Mouse (Mus musculus) Patski (cell line): Measurements from ENCODE around the gene Rubcnl. TPM values are rescaled to one million over a fixed set of nuclear protein-coding genes. Genes with fewer than 3 reads are reported as not detected.
A peak's percentile ranks its signal among the peaks of the same experiment; 100 is the strongest.

Source experiments
- ATAC-seq: fragments of 100-300 bp; one replicate; pipeline ENCODE4 v1.8.0; 2021
- CTCF ChIA-PET: fragments of 350-600 bp; sonication (Branson Sonifier 250); formaldehyde crosslinking; loops from one replicate; lab custom pipeline; 2022; ENCODE audit warnings: inconsistent platforms; lab: Charles Lee
- POLR2A ChIA-PET: fragments of 350-600 bp; sonication (Branson Sonifier 250); formaldehyde crosslinking; loops from one replicate; lab custom pipeline; 2022; ENCODE audit warnings: antibody characterized with exemption, inconsistent platforms; lab: Charles Lee
- DNase-seq: peaks from one replicate; pipeline ENCODE4 v3.0.0-alpha.2; 2011; ENCODE audit warnings: low read depth, low spot score
- H3K27me3 ChIP-seq: fragments of 371-371 bp; one replicate; pipeline ENCODE4 v1.5.1; 2021
- CTCF ChIP-seq: fragments of 100-300 bp; IDR thresholded peaks from one replicate; pipeline ENCODE4 v1.5.1; 2021
- in situ Hi-C: fragments of 300-500 bp; cut with MboI; formaldehyde crosslinking; loops from 3 replicates; pipeline ENCODE4 v1.11.1; 2018; ENCODE audit warnings: low pct_unique_long_range_greater_than_20kb, mixed read lengths
- polyA plus RNA-seq: library from polyadenylated mRNA; unstranded; gene quantifications from one replicate; pipeline ENCODE4 v1.2.3, GENCODE M21; 2021

The Rubcnl gene
- polyA plus RNA-seq, 1 experiment from 2014 or later, result 0.59 TPM

GRCm38 (mm10) chr14:74989322-74989721 lies 26.5 kb upstream of the Rubcnl start:
- in situ Hi-C loops, result no loop called here
- no peak for DNase-seq
- no peak for ATAC-seq
- ChIA-PET CTCF (interaction anchor here (1.8 to 2.6 kb wide), 2 partner anchors 26 to 230 kb away, joined by 3 to 13 read pairs; partner anchors contain the start of gene Rubcnl), POLR2A (interaction anchor here (0.7 kb wide), 1 partner anchor 70 kb away, joined by 3 read pairs; no protein-coding TSS in a partner anchor)
- TF ChIP-seq CTCF, result no peak
- no peaks in the 10 kb centered on the region for H3K27me3 ChIP-seq

DNA sequence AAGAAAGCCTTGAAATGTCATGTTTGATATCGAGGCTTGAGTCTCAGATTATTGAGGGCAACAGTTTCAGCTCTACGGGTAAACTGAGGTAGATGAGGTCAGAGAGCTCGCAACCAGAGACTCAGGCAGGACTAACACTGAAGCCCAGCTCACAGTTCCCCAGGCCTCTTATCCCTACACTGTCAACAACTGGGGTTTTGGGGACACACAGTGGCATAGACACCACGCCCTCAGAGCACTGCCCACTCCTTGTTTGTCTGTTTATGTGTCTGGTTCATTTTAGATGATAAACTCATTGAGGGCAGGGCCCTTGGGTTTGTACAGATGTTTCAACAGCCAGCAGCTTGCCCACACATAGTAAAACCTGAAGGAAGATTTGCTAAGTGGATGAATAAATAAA lies 25.9 kb upstream of the Rubcnl start:
- ChIA-PET CTCF (interaction anchor here (1.0 to 2.6 kb wide), 11 partner anchors 9 to 237 kb away, joined by 3 to 13 read pairs (median 4); partner anchors contain the start of gene Rubcnl), POLR2A (interaction anchor here (0.7 kb wide), 1 partner anchor 215 kb away, joined by 3 read pairs; no protein-coding TSS in a partner anchor)
- no peak for TF ChIP-seq CTCF
- in situ Hi-C loops, result loop anchor here (5.0 to 10.0 kb wide), 2 partner anchors 228 to 345 kb away; partner anchors contain the start of gene Htr2a
- ATAC-seq (no peak), DNase-seq (no peak)
- H3K27me3 ChIP-seq, result no peaks in the 10 kb centered on the region

GRCm38 (mm10) chr14:74990504-74990903 lies 25.3 kb upstream of the Rubcnl start:
- DNase-seq (peak; percentile 12), ATAC-seq (no peak)
- in situ Hi-C loops, result loop anchor here (5.0 to 10.0 kb wide), 2 partner anchors 228 to 346 kb away; partner anchors contain the start of gene Htr2a
- TF ChIP-seq CTCF, result peak; percentile 52
- ChIA-PET POLR2A (interaction anchor here (0.6 kb wide), 1 partner anchor 321 kb away, joined by 3 read pairs; no protein-coding TSS in a partner anchor), CTCF (interaction anchor here (0.6 to 2.6 kb wide), 13 partner anchors 9 to 238 kb away, joined by 3 to 13 read pairs (median 4); partner anchors contain the start of gene Rubcnl)
- H3K27me3 ChIP-seq, result no peaks in the 10 kb centered on the region

DNA sequence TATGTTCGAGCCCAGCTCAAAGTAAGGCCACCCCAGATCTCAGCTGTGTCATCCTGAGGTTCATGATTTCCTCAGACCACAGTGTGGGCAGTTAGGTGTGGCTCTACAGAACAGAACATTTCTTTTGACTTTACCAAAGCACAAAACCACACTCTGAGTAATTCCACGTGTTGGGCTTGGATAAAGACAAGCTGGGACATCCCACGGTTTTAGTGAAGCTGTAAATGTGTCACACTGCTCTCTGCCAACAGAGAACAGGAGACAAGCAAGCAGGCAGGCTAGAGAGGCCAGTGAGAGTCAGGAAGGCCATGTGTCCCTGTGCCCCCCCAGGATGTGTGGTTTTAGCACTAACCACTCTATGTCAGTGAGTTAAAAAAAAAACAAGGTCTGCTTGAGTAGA lies 19.3 kb upstream of the Rubcnl start:
- ChIA-PET POLR2A (interaction anchor here (0.6 kb wide), 1 partner anchor 416 kb away, joined by 3 read pairs; no protein-coding TSS in a partner anchor), CTCF (interaction anchor here (1.2 kb wide), 2 partner anchors 14 to 15 kb away, joined by 3 read pairs; no protein-coding TSS in a partner anchor)
- DNase-seq (no peak), ATAC-seq (peak; percentile 61)
- TF ChIP-seq CTCF, result no peak
- in situ Hi-C loops, result loop anchor here (10.0 kb wide), 1 partner anchor 352 kb away; the partner anchor contains the start of gene Htr2a
- no peaks in the 10 kb centered on the region for H3K27me3 ChIP-seq

DNA sequence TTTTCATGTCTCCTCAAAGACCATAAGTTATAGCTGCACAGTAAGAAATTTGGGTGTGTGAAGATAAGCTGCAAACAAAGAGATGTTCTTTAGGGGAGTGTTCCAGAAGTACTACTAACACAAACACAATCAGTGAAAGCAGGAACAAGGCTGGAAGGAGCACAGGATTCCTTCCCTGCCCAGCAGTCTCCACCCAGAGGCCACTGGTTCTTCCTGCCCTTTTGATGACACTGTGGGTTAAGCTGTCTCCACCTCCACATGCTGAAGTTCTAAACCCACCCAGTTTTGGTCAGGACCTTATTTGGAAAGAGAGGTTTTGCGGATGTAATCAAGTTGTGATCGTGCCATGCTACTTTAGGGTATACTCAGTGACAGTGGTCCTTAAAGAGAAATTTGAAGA lies 18.8 kb upstream of the Rubcnl start:
- DNase-seq, result no peak
- POLR2A ChIA-PET, result no interaction called here
- TF ChIP-seq CTCF, result no peak
- in situ Hi-C loops, result loop anchor here (10.0 kb wide), 1 partner anchor 352 kb away; the partner anchor contains the start of gene Htr2a
- CTCF ChIA-PET, result interaction anchor here (1.2 kb wide), 2 partner anchors 14 to 15 kb away, joined by 3 read pairs; no protein-coding TSS in a partner anchor
- no peak for ATAC-seq
- no peaks in the 10 kb centered on the region for H3K27me3 ChIP-seq

- in situ Hi-C loops, result no loop called here
- no peaks in the 10 kb centered on the region for H3K27me3 ChIP-seq
- ATAC-seq, result peak; percentile 72
- CTCF ChIA-PET, result interaction anchor here (1.0 kb wide), 1 partner anchor 14 kb away, joined by 3 read pairs; the partner anchor contains the start of gene Rubcnl
- POLR2A ChIA-PET, result no interaction called here
- TF ChIP-seq CTCF, result no peak
- DNase-seq, result no peak
These were observed 14.5 kb upstream of the Rubcnl start for GRCm38 (mm10) chr14:75001364-75001763.

DNA sequence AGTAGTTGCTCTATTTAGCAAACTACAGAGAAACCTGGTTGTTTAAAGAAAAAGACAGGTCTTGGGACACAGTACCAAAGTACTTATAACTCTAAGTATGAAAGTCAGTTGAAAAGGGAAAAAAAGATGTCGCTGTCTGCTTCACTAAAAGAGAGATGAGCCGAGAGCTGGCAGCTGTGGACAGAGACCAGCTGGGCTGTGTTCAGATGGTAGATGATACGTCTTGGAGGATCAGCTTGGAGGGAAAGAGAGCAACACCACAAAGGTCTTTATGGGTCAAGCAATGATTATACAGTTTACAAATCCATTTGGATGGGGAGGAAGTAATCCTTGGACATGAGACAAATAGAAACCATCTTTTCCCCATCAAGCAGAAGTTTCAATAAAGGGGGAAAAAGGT lies 12.5 kb upstream of the Rubcnl start:
- no peak for TF ChIP-seq CTCF
- ATAC-seq (no peak), DNase-seq (no peak)
- no peaks in the 10 kb centered on the region for H3K27me3 ChIP-seq
- CTCF ChIA-PET, result interaction anchor here (1.0 to 4.4 kb wide), 2 partner anchors 12 to 13 kb away, joined by 4 to 23 read pairs; partner anchors contain the start of gene Rubcnl
- POLR2A ChIA-PET, result no interaction called here
- in situ Hi-C loops, result no loop called here

DNA sequence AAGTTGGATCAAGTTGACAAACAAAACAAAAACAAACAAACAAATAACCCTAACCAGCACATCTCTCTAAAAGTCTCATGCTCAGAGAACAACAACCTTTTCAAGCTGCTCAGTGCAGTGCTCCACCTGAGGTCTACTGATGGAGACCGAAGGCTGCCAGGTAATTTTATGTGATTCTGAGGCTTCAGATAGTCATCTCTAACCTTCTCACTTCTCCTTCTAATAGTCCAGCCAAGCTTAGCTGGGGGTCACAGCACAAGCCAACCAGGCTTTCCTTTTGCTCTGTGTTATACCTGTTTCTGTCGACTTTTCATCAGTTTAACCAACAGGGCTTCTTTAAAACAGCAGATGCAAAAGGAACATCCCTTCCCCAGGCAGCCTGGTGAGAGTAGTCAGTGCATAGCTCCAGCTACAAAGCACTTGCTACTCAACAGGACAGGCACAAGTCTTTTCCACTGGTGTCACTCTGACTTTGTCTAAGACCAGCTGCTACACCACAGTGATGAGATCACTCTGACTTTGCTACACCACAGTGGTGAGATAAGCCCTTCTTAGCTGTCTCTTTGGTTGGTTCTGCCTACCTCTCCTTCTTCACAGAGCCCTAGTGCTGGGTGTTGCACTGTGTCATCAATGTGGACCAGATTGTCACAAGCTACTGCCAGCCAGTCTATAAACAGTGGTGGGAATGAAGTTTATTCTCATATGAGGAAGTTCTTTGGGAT lies 10.2 kb upstream of the Rubcnl start:
- no peak for TF ChIP-seq CTCF
- in situ Hi-C loops, result no loop called here
- ATAC-seq (no peak), DNase-seq (no peak)
- POLR2A ChIA-PET, result no interaction called here
- CTCF ChIA-PET, result interaction anchor here (4.4 kb wide), 1 partner anchor 10 kb away, joined by 23 read pairs; the partner anchor contains the start of gene Rubcnl
- no peaks in the 10 kb centered on the region for H3K27me3 ChIP-seq

DNA sequence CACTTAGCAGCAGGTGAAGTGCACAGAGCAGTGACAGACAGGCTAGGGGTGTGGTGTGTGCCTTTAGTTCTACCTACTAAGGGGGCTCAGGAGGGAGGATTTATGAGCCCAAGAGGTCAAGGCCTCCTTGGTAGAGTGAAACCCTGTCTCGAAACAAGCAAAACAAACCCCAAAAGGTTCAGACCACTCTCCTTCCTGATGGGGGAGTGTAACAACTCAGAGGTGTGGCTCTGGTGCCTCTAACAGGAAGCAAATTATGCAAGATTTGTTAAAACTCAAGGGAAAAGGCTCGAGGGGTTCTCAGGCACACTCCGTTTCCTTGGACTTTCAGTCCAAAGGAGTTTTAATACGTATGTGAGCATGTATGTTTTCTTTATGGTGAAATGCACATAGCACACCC lies 5.5 kb upstream of the Rubcnl start:
- ATAC-seq, result no peak

DNA sequence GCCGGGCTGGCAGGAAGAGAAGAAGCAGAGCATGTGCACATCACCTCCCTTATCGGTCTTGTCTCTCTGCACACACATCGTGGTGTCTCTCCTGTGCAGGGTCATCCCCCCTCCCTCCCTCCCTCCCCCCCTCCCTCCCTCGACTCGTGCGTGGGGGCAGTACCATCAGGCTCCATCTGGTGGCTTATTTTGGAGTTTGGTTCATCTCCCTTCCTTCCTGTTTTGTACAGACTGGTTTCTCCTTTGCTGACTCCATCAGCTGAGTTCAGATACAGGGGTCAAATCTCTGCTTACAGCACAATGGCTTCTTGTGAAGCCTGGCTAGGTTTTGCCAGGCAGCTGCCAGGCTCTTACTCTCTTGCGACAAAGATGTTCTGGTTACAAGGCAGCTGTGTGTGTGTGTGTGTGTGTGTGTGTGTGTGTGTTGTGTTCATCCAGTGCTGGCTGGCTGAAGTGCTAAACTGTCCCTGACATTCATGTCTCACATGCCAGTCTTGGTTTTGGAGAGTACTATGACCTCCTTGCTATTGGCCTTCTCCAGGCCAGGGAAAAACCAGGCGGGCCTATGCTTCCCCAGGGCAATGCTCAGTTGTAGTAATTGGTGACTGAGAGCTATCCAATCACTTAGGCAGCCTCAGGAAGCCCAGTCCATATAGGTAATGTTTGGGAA lies 4.7 kb upstream of the Rubcnl start:
- no peaks in the 10 kb centered on the region for H3K27me3 ChIP-seq
- no peak for TF ChIP-seq CTCF
- POLR2A ChIA-PET, result no interaction called here
- CTCF ChIA-PET, result interaction anchor here (1.6 kb wide), 1 partner anchor 14 kb away, joined by 3 read pairs; no protein-coding TSS in a partner anchor
- DNase-seq, result no peak
- in situ Hi-C loops, result no loop called here
- ATAC-seq, result no peak

More for the DNA sequence above, 5.5 kb upstream of the Rubcnl start:
- in situ Hi-C loops, result no loop called here
- no peak for TF ChIP-seq CTCF
- ChIA-PET POLR2A (no interaction called here), CTCF (no interaction called here)
- H3K27me3 ChIP-seq, result no peaks in the 10 kb centered on the region
- no peak for DNase-seq
